Mouse (Mus musculus): Measurements from ENCODE around the gene Slit3.

The Slit3 gene

GRCm38 (mm10) chr11:35120894-35121610 is at the start of gene Slit3:
TSS of gene Slit3 (plus strand) at chr11:35121224.
- DNase-seq (ENCODE audit: low spot score) = peak; percentile 70

GRCm38 (mm10) chr11:35071451-35071850 is 49.6 kb upstream of the Slit3 start:
- DNase-seq (ENCODE audit: low spot score) = no peak

GRCm38 (mm10) chr11:35075411-35075810 is 45.6 kb upstream of the Slit3 start:
- no peak for DNase-seq (ENCODE audit: low spot score)

- no peak for DNase-seq (ENCODE audit: low spot score)
Measured at GRCm38 (mm10) chr11:35080451-35081125, 40.4 kb upstream of the Slit3 start.

- no peak for DNase-seq (ENCODE audit: low spot score)
Measured at GRCm38 (mm10) chr11:35082297-35082696, 38.7 kb upstream of the Slit3 start.

- no peak for DNase-seq (ENCODE audit: low spot score)
Measured at GRCm38 (mm10) chr11:35083049-35083448, 38.0 kb upstream of the Slit3 start.

- peak; percentile 6 for DNase-seq (ENCODE audit: low spot score)
Measured at GRCm38 (mm10) chr11:35085351-35085750, 35.7 kb upstream of the Slit3 start.

- DNase-seq (ENCODE audit: low spot score) = no peak
Measured at GRCm38 (mm10) chr11:35086029-35086428, 35.0 kb upstream of the Slit3 start.

GRCm38 (mm10) chr11:35087454-35087853 is 33.6 kb upstream of the Slit3 start:
- DNase-seq (ENCODE audit: low spot score) = no peak

- no peak for DNase-seq (ENCODE audit: low spot score)
Measured at GRCm38 (mm10) chr11:35088136-35088535, 32.9 kb upstream of the Slit3 start.

- no peak for DNase-seq (ENCODE audit: low spot score)
Measured at GRCm38 (mm10) chr11:35090629-35091335, 30.2 kb upstream of the Slit3 start.

- no peak for DNase-seq (ENCODE audit: low spot score)
Measured at GRCm38 (mm10) chr11:35096538-35096937, 24.5 kb upstream of the Slit3 start.

GRCm38 (mm10) chr11:35109781-35110180 is 11.2 kb upstream of the Slit3 start:
- DNase-seq (ENCODE audit: low spot score) = no peak

- no peak for DNase-seq (ENCODE audit: low spot score)
Measured at GRCm38 (mm10) chr11:35110784-35111183, 10.2 kb upstream of the Slit3 start.

- DNase-seq (ENCODE audit: low spot score) = peak; percentile 23
Measured at GRCm38 (mm10) chr11:35113290-35113689, 7.7 kb upstream of the Slit3 start.

- DNase-seq (ENCODE audit: low spot score) = no peak
Measured at GRCm38 (mm10) chr11:35116436-35116835, 4.6 kb upstream of the Slit3 start.

GRCm38 (mm10) chr11:35117871-35118270 is 3.2 kb upstream of the Slit3 start:
- DNase-seq (ENCODE audit: low spot score) = no peak

- DNase-seq (ENCODE audit: low spot score) = no peak
Measured at GRCm38 (mm10) chr11:35118731-35119130, 2.3 kb upstream of the Slit3 start.

GRCm38 (mm10) chr11:35119360-35119759 is 1.7 kb upstream of the Slit3 start:
- DNase-seq (ENCODE audit: low spot score) = peak; percentile 45

GRCm38 (mm10) chr11:35120076-35120475 is 948 bp upstream of the Slit3 start:
- DNase-seq (ENCODE audit: low spot score) = peak; percentile 45

GRCm38 (mm10) chr11:35121611-35121959 is 561 bp downstream of the Slit3 start:
- DNase-seq (ENCODE audit: low spot score) = peak; percentile 9

- peak; percentile 14 for DNase-seq (ENCODE audit: low spot score)
Measured at GRCm38 (mm10) chr11:35122091-35122811, 1.2 kb downstream of the Slit3 start.
